Mouse (Mus musculus) left cerebral cortex, postnatal 10 days (tissue): ENCODE measurements around the gene Zdhhc20. TPM values are rescaled to one million over a fixed set of nuclear protein-coding genes. Genes with fewer than 3 reads are reported as not detected.
"Not testable (repeated sequence)": the region's sequence is repeated elsewhere in the genome, so short reads cannot be mapped to it uniquely, and the experiment has no call there.

ENCODE experiments used
- DNase-seq, 2 experiments: peaks; one replicate each; pipeline ENCODE4 v3.0.0; 2021 to 2022; ENCODE audit warnings: low spot score in 2 of 2, mixed read lengths in 1 of 2; ENCODE audit errors: extremely low spot score in 1 of 2
- intact Hi-C: fragments of 180-260 bp; cut with DNase I; formaldehyde crosslinking; loops from one replicate; pipeline ENCODE4 v1.15.1; 2025
- total RNA-seq, 2 experiments: library from RNA; stranded (reverse); gene quantifications; 2 replicates each; pipeline ENCODE4 v1.2.3; 2021

Zdhhc20 gene
- 10 to 100 TPM; 28.3 to 30.3 TPM for total RNA-seq

DNA sequence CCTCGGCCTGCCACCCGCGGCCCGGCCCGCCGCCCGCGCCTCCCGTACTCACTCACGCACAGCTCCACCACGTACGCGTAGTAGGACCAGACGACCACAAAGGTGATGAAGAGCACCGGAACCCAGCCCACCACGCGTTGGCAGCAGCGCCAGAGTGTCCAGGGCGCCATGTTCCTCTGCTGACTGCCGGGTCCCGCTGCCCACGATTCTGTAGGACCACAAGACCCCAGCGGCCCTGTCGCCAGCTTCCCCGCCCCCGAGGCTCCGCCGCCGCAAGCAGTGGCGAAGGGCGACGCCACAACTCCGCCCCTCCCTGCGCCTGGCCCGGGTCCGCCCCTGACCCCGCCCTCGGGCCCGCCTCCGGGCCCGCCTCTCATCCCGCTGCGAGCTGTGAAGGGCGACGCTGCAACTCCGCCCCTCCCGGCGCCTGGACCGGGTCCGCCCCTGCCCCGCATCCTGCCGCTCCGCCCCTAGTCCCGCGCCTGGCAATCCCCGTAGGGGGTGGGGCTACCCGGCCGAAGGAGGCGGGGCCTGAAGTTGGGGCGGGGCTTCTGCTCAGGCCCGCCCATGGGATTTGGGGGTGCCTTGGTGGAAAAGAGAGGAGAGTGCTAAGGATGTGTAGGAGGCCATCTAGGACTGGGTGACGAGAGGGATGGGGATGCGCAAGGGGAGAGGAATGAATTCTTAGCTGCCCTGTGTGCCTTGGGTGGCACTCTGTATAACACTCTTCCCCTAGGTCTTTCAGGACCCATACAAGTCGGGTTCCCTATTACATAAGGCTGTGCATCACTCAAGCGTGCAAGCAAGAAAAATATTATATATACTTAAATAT lies at the start of gene Zdhhc20:
Gene Zdhhc20, minus strand, starts transcription at position 266 of the 832 bp plus-strand sequence.
- DNase-seq, result peak; percentile 87 to 97
- intact Hi-C loops, result no loop called here

GRCm38 (mm10) chr14:57937297-57937696 lies 47.2 kb upstream of the Zdhhc20 start:
- no peak for DNase-seq
- intact Hi-C loops, result no loop called here

DNA sequence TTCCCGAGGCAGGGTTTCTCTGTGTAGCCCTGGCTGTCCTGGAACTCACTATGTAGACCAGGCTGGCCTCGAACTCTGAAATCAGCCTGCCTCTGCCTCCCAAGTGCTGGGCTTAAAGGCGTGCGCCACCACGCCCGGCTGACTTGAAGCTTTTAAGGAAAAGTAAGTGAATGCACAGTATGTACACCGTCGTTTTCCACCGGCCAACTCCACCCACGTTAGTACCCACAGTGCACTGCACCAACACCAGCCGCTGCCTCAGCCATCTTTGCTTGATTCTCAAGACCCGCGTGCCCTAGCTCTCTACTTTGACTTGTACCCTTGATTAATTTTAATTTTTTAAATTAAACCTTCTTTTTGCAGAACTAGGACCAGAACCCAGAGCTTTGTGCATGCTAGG lies 44.6 kb upstream of the Zdhhc20 start:
- intact Hi-C loops, result no loop called here
- DNase-seq, result no peak

DNA sequence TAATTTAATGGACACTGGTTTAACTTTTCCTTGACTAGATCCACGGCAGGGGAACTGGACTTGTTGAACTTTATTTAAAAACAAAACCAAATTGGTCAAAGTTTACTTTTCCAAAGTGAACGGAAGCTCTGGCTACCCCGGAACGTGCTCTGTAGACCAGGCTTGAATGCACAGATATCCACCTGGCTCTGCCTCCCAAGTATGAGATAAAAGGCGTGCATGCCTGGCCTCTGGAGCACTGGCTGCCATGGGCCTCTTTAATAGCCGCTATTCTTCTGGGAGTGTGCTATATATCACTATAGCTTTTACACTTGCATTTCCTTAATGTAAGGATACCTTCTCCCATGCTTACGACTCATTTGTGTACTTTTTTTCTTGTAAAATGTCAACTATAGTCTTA lies 43.5 kb upstream of the Zdhhc20 start:
- DNase-seq, result no peak
- intact Hi-C loops, result no loop called here

DNA sequence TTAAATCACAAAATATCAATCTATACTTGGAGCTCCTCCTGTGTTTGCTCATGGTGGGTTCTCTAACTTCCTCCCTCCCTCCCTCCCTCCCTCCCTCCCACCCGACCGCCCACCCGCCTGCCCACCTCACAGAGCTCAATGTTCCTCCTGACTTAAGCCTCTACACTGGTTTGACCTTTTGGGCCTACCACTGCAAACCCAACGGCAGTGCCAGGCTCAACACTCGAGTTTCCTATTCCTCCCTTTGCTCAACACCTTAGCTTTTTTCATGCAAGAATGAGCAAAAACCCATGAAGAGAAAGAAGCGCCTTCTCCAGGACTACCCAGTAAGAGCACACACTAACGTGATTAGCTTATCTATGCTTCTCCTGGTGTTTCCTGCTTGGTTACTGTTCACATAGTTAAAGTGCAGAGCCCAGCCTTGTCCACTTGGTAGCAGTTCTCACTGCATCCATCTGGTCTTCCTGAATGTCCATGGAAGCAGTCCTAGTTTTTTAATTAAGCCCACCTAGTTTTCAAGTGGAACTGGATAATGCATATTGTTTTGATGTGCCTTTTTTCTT lies 42.9 kb upstream of the Zdhhc20 start:
- DNase-seq, result no peak

GRCm38 (mm10) chr14:57921428-57922131 lies 31.5 kb upstream of the Zdhhc20 start:
- peak in 1 of 2 experiments; percentile 54 for DNase-seq
- intact Hi-C loops, result no loop called here

More for the DNA sequence above, 42.9 kb upstream of the Zdhhc20 start:
- intact Hi-C loops, result no loop called here

DNA sequence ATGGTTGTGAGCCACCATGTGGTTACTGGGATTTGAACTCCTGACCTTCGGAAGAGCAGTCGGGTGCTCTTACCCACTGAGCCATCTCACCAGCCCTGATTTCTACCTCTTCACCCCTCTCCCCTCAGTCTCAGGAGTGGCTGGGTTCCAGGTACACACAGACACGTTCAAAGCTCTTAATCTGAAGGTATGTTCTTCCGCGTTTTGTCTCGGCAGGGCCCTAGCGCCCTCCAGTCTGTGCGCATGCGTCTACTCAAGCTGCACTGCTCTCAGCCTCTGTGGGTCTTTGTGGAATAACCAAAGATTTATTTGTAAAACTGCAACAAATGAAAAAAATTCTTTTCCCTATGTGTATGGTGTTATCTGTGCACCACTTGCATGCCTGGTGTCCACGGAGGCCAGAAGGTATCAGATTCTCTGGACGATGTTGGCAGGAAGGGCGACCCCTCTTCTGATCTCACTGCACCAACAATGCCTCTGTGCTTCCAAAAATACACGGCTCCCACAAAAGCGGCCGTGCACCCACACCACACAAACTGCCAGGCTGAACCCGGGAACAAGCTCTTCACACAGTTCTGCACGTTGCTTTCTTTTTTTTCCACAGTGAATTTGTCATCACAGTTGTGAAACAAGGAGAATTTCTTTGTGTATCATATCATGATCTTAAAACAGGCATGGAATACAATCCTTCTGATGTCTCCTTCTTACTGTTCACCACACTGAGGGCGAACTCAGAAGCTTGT lies 30.7 kb upstream of the Zdhhc20 start:
- DNase-seq, result no peak
- intact Hi-C loops, result no loop called here

DNA sequence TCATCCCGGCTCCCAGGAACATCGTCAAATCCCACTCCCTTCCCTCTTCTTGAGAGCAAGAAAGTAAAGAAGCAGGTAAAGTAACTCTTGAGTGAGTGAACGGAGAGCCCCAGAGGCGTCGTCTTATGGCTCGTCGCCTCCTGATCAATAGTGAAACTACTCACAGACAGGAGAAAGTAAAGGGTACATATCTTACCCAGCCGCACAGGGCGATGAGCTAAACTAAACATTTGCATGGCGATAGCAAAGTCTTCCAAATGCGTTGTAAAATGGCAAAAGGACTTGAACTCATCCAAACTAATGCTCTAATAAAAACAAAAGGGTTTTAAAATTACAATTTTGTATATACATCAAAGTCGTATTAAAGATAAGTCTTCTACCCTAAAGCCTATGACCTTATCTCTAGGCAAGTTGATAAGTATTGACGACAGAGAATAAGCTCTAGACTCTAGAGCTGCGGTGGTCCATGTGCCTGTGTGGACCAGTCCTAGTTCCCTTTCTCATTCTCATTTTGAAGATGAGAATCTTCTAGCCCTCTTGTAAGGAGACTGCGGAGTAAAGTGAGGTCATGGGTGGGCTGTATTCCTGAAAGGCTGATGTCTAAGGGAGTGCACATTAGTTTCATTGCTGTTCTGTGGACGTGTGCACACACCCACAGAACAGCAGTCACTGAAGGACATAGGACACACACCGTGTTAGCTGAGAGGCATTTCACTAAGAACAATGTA lies 29.2 kb upstream of the Zdhhc20 start:
- intact Hi-C loops, result no loop called here
- DNase-seq, result no peak

DNA sequence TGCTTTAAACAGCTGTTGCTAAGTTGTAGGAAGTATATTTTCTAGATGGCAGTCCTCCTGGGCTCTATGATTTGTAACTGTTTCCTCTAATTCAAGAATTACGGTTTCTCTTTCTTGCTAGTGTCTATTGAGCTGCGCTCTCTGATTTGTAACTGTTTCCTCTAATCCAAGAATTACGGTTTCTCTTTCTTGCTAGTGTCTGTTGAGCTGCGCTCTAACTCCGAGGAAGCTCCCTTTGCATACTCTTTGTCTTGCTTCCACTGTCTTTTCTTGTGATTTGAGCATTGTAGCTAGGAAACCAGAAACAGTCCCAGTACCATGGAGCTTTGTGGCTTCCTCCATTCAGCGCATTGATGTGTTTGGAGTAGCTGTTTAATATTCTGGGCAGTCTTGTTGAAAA lies 25.3 kb upstream of the Zdhhc20 start:
- DNase-seq, result no peak
- intact Hi-C loops, result no loop called here

DNA sequence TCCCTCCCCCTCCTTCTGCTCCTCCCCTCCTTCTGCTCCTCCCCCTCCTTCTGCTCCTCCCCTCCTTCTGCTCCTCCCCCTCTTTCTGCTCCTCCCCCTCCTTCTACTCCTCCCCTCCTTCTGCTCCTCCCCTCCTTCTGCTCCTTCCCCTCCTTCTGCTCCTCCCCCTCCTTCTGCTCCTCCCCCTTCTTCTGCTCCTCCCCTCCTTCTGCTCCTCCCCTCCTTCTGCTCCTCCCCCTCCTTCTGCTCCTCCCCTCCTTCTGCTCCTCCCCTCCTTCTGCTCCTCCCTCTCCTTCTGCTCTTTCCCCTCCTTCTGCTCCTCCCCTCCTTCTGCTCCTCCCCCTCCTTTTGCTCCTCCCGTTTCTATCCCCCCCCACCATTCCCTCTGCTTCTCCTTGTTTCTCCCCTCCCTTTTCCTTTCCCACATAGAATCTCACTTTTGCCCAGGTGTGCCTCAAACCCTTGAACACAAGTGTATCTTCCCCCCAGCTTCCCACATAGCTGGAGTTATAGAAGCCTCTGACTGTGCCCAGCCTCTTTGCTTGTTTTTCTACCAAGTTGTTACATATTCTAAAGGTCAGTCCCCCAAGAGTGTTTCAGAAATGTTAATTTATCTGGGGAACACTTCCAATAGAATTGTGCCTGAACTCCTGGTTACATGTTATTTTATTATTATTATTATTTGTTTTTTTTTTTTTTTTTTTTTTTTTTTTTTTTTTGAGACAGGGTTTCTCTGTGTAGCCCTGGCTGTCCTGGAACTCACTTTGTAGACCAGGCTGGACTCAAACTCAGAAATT lies 22.3 kb upstream of the Zdhhc20 start:
- intact Hi-C loops, result loop anchor here (5.0 kb wide), 1 partner anchor 230 kb away; no protein-coding TSS in a partner anchor
- DNase-seq, result not testable (repeated sequence)

DNA sequence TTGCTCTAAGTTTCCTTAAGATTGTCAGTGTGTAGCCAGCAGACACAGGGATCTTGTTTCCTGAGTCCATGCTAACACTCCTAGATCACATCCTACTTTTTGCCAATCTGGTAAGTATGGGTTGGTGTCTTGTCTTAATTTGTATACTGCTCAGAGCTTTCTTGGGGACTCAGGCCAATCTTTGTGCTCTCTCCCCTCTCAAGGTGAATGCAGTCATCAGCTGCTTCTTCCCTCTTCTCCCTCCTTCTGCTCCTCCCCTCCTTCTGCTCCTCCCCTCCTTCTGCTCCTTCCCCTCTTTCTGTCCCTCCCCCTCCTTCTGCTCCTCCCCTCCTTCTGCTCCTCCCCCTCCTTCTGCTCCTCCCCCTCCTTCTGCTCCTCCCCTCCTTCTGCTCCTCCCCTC lies 21.7 kb upstream of the Zdhhc20 start:
- intact Hi-C loops, result loop anchor here (5.0 kb wide), 1 partner anchor 229 kb away; no protein-coding TSS in a partner anchor
- DNase-seq, result not testable (repeated sequence)

GRCm38 (mm10) chr14:57911316-57911715 lies 21.2 kb upstream of the Zdhhc20 start:
- intact Hi-C loops, result loop anchor here (5.0 kb wide), 1 partner anchor 229 kb away; no protein-coding TSS in a partner anchor
- DNase-seq, result no peak

DNA sequence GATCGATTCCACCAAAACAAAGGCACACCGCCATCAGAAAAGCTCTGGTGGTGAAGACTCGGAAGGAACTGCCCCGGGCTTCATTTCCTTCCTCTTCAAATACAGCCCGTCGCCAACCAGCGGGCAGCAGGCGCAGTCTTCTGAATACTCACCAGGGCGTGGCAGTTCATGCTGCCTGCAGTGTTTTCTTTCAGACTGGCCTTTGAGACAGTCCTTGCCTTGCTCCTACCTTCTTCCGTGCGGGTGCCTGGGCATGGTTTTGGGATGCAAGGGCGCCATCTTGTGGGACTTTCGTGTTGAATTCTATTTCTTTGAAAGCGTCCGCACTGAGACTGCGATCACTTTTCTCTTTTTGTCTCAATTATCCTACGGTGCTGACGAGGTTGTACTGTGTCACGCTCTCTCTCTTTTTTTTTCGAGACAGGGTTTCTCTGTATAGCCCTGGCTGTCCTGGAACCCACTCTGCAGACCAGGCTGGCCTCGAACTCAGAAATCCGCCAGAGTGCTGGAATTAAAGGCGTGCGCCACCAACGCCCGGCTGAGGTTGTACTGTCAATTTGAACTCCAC lies 20.5 kb upstream of the Zdhhc20 start:
- intact Hi-C loops, result loop anchor here (5.0 kb wide), 1 partner anchor 228 kb away; no protein-coding TSS in a partner anchor
- peak; percentile 75 to 84 for DNase-seq

- no peak for DNase-seq
- intact Hi-C loops, result no loop called here
These were observed 19.2 kb upstream of the Zdhhc20 start for GRCm38 (mm10) chr14:57909297-57909696.

GRCm38 (mm10) chr14:57908431-57908830 lies 18.4 kb upstream of the Zdhhc20 start:
- no peak for DNase-seq
- intact Hi-C loops, result no loop called here

- no peak for DNase-seq
- intact Hi-C loops, result no loop called here
These were observed 11.9 kb upstream of the Zdhhc20 start for GRCm38 (mm10) chr14:57901998-57902397.

- no peak for DNase-seq
- intact Hi-C loops, result no loop called here
These were observed 6.8 kb upstream of the Zdhhc20 start for GRCm38 (mm10) chr14:57896882-57897281.
